Mouse (Mus musculus): ENCODE results near the gene Mob4.

Gene Mob4

GRCm38 (mm10) chr1:55129716-55130115, 1.3 kb upstream of the Mob4 start:
- in situ Hi-C loops (cut with MboI; ENCODE audit: low pct_unique_long_range_greater_than_20kb in 1 of 2, low sequenced_read_pairs in 2 of 2, unreplicated experiment in 1 of 2) = no loop called here

- in situ Hi-C loops (cut with MboI; ENCODE audit: low pct_unique_long_range_greater_than_20kb in 1 of 2, low sequenced_read_pairs in 2 of 2, unreplicated experiment in 1 of 2) = no loop called here
Observed at GRCm38 (mm10) chr1:55130190-55130916, 678 bp upstream of the Mob4 start.

GRCm38 (mm10) chr1:55131424-55132014, 488 bp downstream of the Mob4 start:
- in situ Hi-C loops (cut with MboI; ENCODE audit: low pct_unique_long_range_greater_than_20kb in 1 of 2, low sequenced_read_pairs in 2 of 2, unreplicated experiment in 1 of 2) = no loop called here

- in situ Hi-C loops (cut with MboI; ENCODE audit: low pct_unique_long_range_greater_than_20kb in 1 of 2, low sequenced_read_pairs in 2 of 2, unreplicated experiment in 1 of 2) = no loop called here
Observed at GRCm38 (mm10) chr1:55132308-55132707, 1.3 kb downstream of the Mob4 start.

GRCm38 (mm10) chr1:55133173-55133572, 2.1 kb downstream of the Mob4 start:
- in situ Hi-C loops (cut with MboI; ENCODE audit: low pct_unique_long_range_greater_than_20kb in 1 of 2, low sequenced_read_pairs in 2 of 2, unreplicated experiment in 1 of 2) = no loop called here

GRCm38 (mm10) chr1:55134301-55134700, 3.3 kb downstream of the Mob4 start:
- in situ Hi-C loops (cut with MboI; ENCODE audit: low pct_unique_long_range_greater_than_20kb in 1 of 2, low sequenced_read_pairs in 2 of 2, unreplicated experiment in 1 of 2) = no loop called here

- in situ Hi-C loops (cut with MboI; ENCODE audit: low pct_unique_long_range_greater_than_20kb in 1 of 2, low sequenced_read_pairs in 2 of 2, unreplicated experiment in 1 of 2) = no loop called here
Observed at GRCm38 (mm10) chr1:55135846-55136245, 4.8 kb downstream of the Mob4 start.

- in situ Hi-C loops (cut with MboI; ENCODE audit: low pct_unique_long_range_greater_than_20kb in 1 of 2, low sequenced_read_pairs in 2 of 2, unreplicated experiment in 1 of 2) = loop anchor here (5.0 to 10.0 kb wide), 2 partner anchors 57 to 150 kb away; partner anchors contain the start of genes Hspd1 (in 1 of the 2) and Hspe1 (in 1 of the 2)
Observed at GRCm38 (mm10) chr1:55144338-55144737, 13.3 kb downstream of the Mob4 start.

GRCm38 (mm10) chr1:55145556-55145955, 14.5 kb downstream of the Mob4 start:
- in situ Hi-C loops (cut with MboI; ENCODE audit: low pct_unique_long_range_greater_than_20kb in 1 of 2, low sequenced_read_pairs in 2 of 2, unreplicated experiment in 1 of 2) = loop anchor here in 1 of 2 experiments (10.0 kb wide), 1 partner anchor 151 kb away; no protein-coding TSS in a partner anchor

GRCm38 (mm10) chr1:55157329-55157728, 26.3 kb downstream of the Mob4 start:
- in situ Hi-C loops (cut with MboI; ENCODE audit: low pct_unique_long_range_greater_than_20kb in 1 of 2, low sequenced_read_pairs in 2 of 2, unreplicated experiment in 1 of 2) = no loop called here

GRCm38 (mm10) chr1:55158211-55158610, 27.2 kb downstream of the Mob4 start:
- in situ Hi-C loops (cut with MboI; ENCODE audit: low pct_unique_long_range_greater_than_20kb in 1 of 2, low sequenced_read_pairs in 2 of 2, unreplicated experiment in 1 of 2) = no loop called here

GRCm38 (mm10) chr1:55158821-55159220, 27.8 kb downstream of the Mob4 start:
- in situ Hi-C loops (cut with MboI; ENCODE audit: low pct_unique_long_range_greater_than_20kb in 1 of 2, low sequenced_read_pairs in 2 of 2, unreplicated experiment in 1 of 2) = no loop called here

GRCm38 (mm10) chr1:55160218-55160617, 29.2 kb downstream of the Mob4 start:
- in situ Hi-C loops (cut with MboI; ENCODE audit: low pct_unique_long_range_greater_than_20kb in 1 of 2, low sequenced_read_pairs in 2 of 2, unreplicated experiment in 1 of 2) = no loop called here

GRCm38 (mm10) chr1:55160831-55161638, 30.0 kb downstream of the Mob4 start:
- in situ Hi-C loops (cut with MboI; ENCODE audit: low pct_unique_long_range_greater_than_20kb in 1 of 2, low sequenced_read_pairs in 2 of 2, unreplicated experiment in 1 of 2) = no loop called here

- in situ Hi-C loops (cut with MboI; ENCODE audit: low pct_unique_long_range_greater_than_20kb in 1 of 2, low sequenced_read_pairs in 2 of 2, unreplicated experiment in 1 of 2) = no loop called here
Observed at GRCm38 (mm10) chr1:55161895-55162294, 30.9 kb downstream of the Mob4 start.

- in situ Hi-C loops (cut with MboI; ENCODE audit: low pct_unique_long_range_greater_than_20kb in 1 of 2, low sequenced_read_pairs in 2 of 2, unreplicated experiment in 1 of 2) = no loop called here
Observed at GRCm38 (mm10) chr1:55162781-55163180, 31.8 kb downstream of the Mob4 start.

- in situ Hi-C loops (cut with MboI; ENCODE audit: low pct_unique_long_range_greater_than_20kb in 1 of 2, low sequenced_read_pairs in 2 of 2, unreplicated experiment in 1 of 2) = no loop called here
Observed at GRCm38 (mm10) chr1:55164005-55164404, 33.0 kb downstream of the Mob4 start.

- in situ Hi-C loops (cut with MboI; ENCODE audit: low pct_unique_long_range_greater_than_20kb in 1 of 2, low sequenced_read_pairs in 2 of 2, unreplicated experiment in 1 of 2) = no loop called here
Observed at GRCm38 (mm10) chr1:55167560-55167959, 36.5 kb downstream of the Mob4 start.

GRCm38 (mm10) chr1:55168591-55168990, 37.6 kb downstream of the Mob4 start:
- in situ Hi-C loops (cut with MboI; ENCODE audit: low pct_unique_long_range_greater_than_20kb in 1 of 2, low sequenced_read_pairs in 2 of 2, unreplicated experiment in 1 of 2) = no loop called here
